Mouse (Mus musculus): Measurements from ENCODE around the gene Rdh16f1. TPM values are rescaled to one million over a fixed set of nuclear protein-coding genes. Genes with fewer than 3 reads are reported as not detected.
A peak's percentile ranks its signal among the peaks of the same experiment; 100 is the strongest.

Gene Rdh16f1
- polyA plus RNA-seq, 1 experiment from 2014 or later, result not detected

GRCm38 (mm10) chr10:127736266-127736665 is 23.3 kb upstream of the Rdh16f1 start:
- H3K36me3 ChIP-seq, result no peaks in the 10 kb centered on the region; the same call in 1 of the 2 replicates
- H3K27me3 ChIP-seq, result 0 out of 2 replicates have a peak, but pooled peaks cover 7% of the 10 kb centered on the region
- no peak overlapping the region for H3K9ac ChIP-seq
- 82% methylated on average over 2 of the region's 2 CpGs for WGBS
- H3K27ac ChIP-seq, result no peak overlapping the region
- no peaks in the 10 kb centered on the region for H3K9me3 ChIP-seq
- no peak overlapping the region for H3K4me2 ChIP-seq
- ATAC-seq (ENCODE audit: low FRiP score), result no peak
- no peak overlapping the region for H3K4me3 ChIP-seq
- peaks cover 19% of the 10 kb centered on the region for H3K4me1 ChIP-seq (replicated peaks)

GRCm38 (mm10) chr10:127736916-127737315 is 22.7 kb upstream of the Rdh16f1 start:
- H3K36me3 ChIP-seq, result peaks cover 6% of the 10 kb centered on the region
- H3K9me3 ChIP-seq, result no peaks in the 10 kb centered on the region
- 0 out of 2 replicates have a peak, but pooled peaks cover 7% of the 10 kb centered on the region for H3K27me3 ChIP-seq
- H3K4me2 ChIP-seq, result no peak overlapping the region
- ATAC-seq (ENCODE audit: low FRiP score), result no peak
- WGBS, result 80% methylated on average over 4 of the region's 4 CpGs
- no peak overlapping the region for H3K9ac ChIP-seq
- no peak overlapping the region for H3K27ac ChIP-seq
- no peak overlapping the region for H3K4me3 ChIP-seq
- peaks cover 19% of the 10 kb centered on the region for H3K4me1 ChIP-seq (replicated peaks)

- no peak overlapping the region for H3K27ac ChIP-seq
- no peak for ATAC-seq (ENCODE audit: low FRiP score)
- peaks cover 13% of the 10 kb centered on the region for H3K36me3 ChIP-seq
- peaks cover 19% of the 10 kb centered on the region for H3K4me1 ChIP-seq (replicated peaks)
- H3K27me3 ChIP-seq, result 0 out of 2 replicates have a peak, but pooled peaks cover 7% of the 10 kb centered on the region
- no peak overlapping the region for H3K9ac ChIP-seq
- no peak overlapping the region for H3K4me2 ChIP-seq
- H3K4me3 ChIP-seq, result no peak overlapping the region
- 30% methylated on average over 2 of the region's 2 CpGs for WGBS
- H3K9me3 ChIP-seq, result no peaks in the 10 kb centered on the region
These were observed 22.0 kb upstream of the Rdh16f1 start for GRCm38 (mm10) chr10:127737552-127737951.

- H3K9ac ChIP-seq, result no peak overlapping the region
- peaks cover 19% of the 10 kb centered on the region for H3K4me1 ChIP-seq (replicated peaks)
- no peak overlapping the region; the same call in 1 of the 2 replicates for H3K4me3 ChIP-seq
- 0 out of 2 replicates have a peak, but pooled peaks cover 7% of the 10 kb centered on the region for H3K27me3 ChIP-seq
- WGBS, result 54% methylated on average over 13 of the region's 13 CpGs
- ATAC-seq (ENCODE audit: low FRiP score), result 0 out of 2 replicates have a peak, but pooled peaks have one; percentile 2
- no peaks in the 10 kb centered on the region for H3K9me3 ChIP-seq
- peaks cover 20% of the 10 kb centered on the region for H3K36me3 ChIP-seq
- no peak overlapping the region for H3K4me2 ChIP-seq
- no peak overlapping the region for H3K27ac ChIP-seq
These were observed 21.3 kb upstream of the Rdh16f1 start for GRCm38 (mm10) chr10:127738151-127738882.

GRCm38 (mm10) chr10:127739083-127739660 is 20.4 kb upstream of the Rdh16f1 start, which contains the start of gene Zbtb39:
Gene Zbtb39 (plus strand): TSS chr10:127739538.
- Histone ChIP-seq H3K4me2 (peak within 1 kb of the TSS; percentile 75), H3K4me1 (replicated peaks) (peaks cover 19% of the 10 kb centered on the region), H3K4me3 (peak within 1 kb of the TSS; percentile 96), H3K27ac (peak within 1 kb of the TSS; percentile 87), H3K9me3 (no peaks in the 10 kb centered on the region), H3K9ac (peak within 1 kb of the TSS; percentile 97), H3K27me3 (0 out of 2 replicates have a peak, but pooled peaks cover 4% of the 10 kb centered on the region), H3K36me3 (peaks cover 29% of the 10 kb centered on the region)
- ATAC-seq (ENCODE audit: low FRiP score), result peak; percentile 81
- 3% methylated on average over 44 of the region's 61 CpGs for WGBS

GRCm38 (mm10) chr10:127739661-127740161 is 19.9 kb upstream of the Rdh16f1 start:
- H3K4me3 ChIP-seq, result peak overlapping the region; percentile 96
- H3K27me3 ChIP-seq, result 0 out of 2 replicates have a peak, but pooled peaks cover 4% of the 10 kb centered on the region
- peak; percentile 71 for ATAC-seq (ENCODE audit: low FRiP score)
- H3K36me3 ChIP-seq, result peaks cover 34% of the 10 kb centered on the region
- peaks cover 19% of the 10 kb centered on the region for H3K4me1 ChIP-seq (replicated peaks)
- WGBS, result under 1% methylated on average over 42 of the region's 55 CpGs
- peak overlapping the region; percentile 75 for H3K4me2 ChIP-seq
- H3K27ac ChIP-seq, result peak overlapping the region; percentile 87
- H3K9ac ChIP-seq, result peak overlapping the region; percentile 97
- no peaks in the 10 kb centered on the region for H3K9me3 ChIP-seq

- Histone ChIP-seq H3K4me1 (replicated peaks) (peaks cover 27% of the 10 kb centered on the region), H3K4me3 (no peak overlapping the region), H3K4me2 (no peak overlapping the region), H3K27ac (no peak overlapping the region), H3K9ac (no peak overlapping the region), H3K36me3 (peaks cover 69% of the 10 kb centered on the region), H3K9me3 (no peaks in the 10 kb centered on the region), H3K27me3 (no peaks in the 10 kb centered on the region)
- ATAC-seq (ENCODE audit: low FRiP score), result no peak
- 66% methylated on average over 5 of the region's 5 CpGs for WGBS
These were observed 14.9 kb upstream of the Rdh16f1 start for GRCm38 (mm10) chr10:127744661-127745060.

GRCm38 (mm10) chr10:127745886-127746285 is 13.7 kb upstream of the Rdh16f1 start:
- no peak overlapping the region for H3K27ac ChIP-seq
- no peaks in the 10 kb centered on the region for H3K9me3 ChIP-seq
- H3K4me1 ChIP-seq (replicated peaks), result peaks cover 22% of the 10 kb centered on the region
- WGBS, result 77% methylated on average over 5 of the region's 5 CpGs
- no peak overlapping the region for H3K9ac ChIP-seq
- no peak for ATAC-seq (ENCODE audit: low FRiP score)
- H3K36me3 ChIP-seq, result peaks cover 69% of the 10 kb centered on the region
- no peak overlapping the region for H3K4me2 ChIP-seq
- H3K4me3 ChIP-seq, result no peak overlapping the region
- H3K27me3 ChIP-seq, result no peaks in the 10 kb centered on the region

GRCm38 (mm10) chr10:127747254-127747653 is 12.3 kb upstream of the Rdh16f1 start:
- WGBS, result 95% methylated on average over 8 of the region's 8 CpGs
- H3K36me3 ChIP-seq, result peaks cover 59% of the 10 kb centered on the region
- ATAC-seq (ENCODE audit: low FRiP score), result no peak

GRCm38 (mm10) chr10:127748847-127749612 is 10.6 kb upstream of the Rdh16f1 start:
- Histone ChIP-seq H3K4me3 (no peak overlapping the region), H3K36me3 (peaks cover 42% of the 10 kb centered on the region), H3K9me3 (no peaks in the 10 kb centered on the region), H3K27me3 (no peaks in the 10 kb centered on the region), H3K27ac (no peak overlapping the region), H3K9ac (peak overlapping the region; percentile 24; the same call in 1 of the 2 replicates), H3K4me2 (peak overlapping the region; percentile 47), H3K4me1 (replicated peaks) (peaks cover 16% of the 10 kb centered on the region)
- 7% methylated on average over 7 of the region's 8 CpGs for WGBS
- ATAC-seq (ENCODE audit: low FRiP score), result no peak

More at GRCm38 (mm10) chr10:127747254-127747653, 12.3 kb upstream of the Rdh16f1 start:
- no peaks in the 10 kb centered on the region for H3K9me3 ChIP-seq
- H3K4me3 ChIP-seq, result no peak overlapping the region
- peaks cover 16% of the 10 kb centered on the region for H3K4me1 ChIP-seq (replicated peaks)
- no peak overlapping the region for H3K27ac ChIP-seq
- H3K4me2 ChIP-seq, result no peak overlapping the region
- H3K27me3 ChIP-seq, result no peaks in the 10 kb centered on the region
- no peak overlapping the region for H3K9ac ChIP-seq

GRCm38 (mm10) chr10:127750136-127750777 is 9.3 kb upstream of the Rdh16f1 start:
- Histone ChIP-seq H3K27ac (no peak overlapping the region), H3K4me1 (replicated peaks) (peaks cover 16% of the 10 kb centered on the region), H3K4me2 (peak overlapping the region; percentile 47), H3K27me3 (no peaks in the 10 kb centered on the region), H3K9me3 (no peaks in the 10 kb centered on the region), H3K4me3 (peak overlapping the region; percentile 27), H3K36me3 (peaks cover 29% of the 10 kb centered on the region), H3K9ac (0 out of 2 replicates have a peak overlapping the region, but pooled peaks have one; percentile 46)
- no peak for ATAC-seq (ENCODE audit: low FRiP score)
- WGBS, result 52% methylated on average over 24 of the region's 24 CpGs
